Comparison of ENCODE assay signal across 27 mouse cellular contexts in genomic region chr1:86580426-86580825, GRCm38 (mm10).
"Had no signal": no experiment of that assay in that cellular context is flagged by ENCODE, and none has a peak within 500 bp of the region (broad histone marks: within the 10 kb centered on the region; RNA-seq: fewer than 3 reads in every experiment).

No protein-coding gene starts in this region.

- ATAC-seq: hindbrain, postnatal 0 days; inflammation-experienced regulatory T-cells, adult 6 months; intestine, embryonic 15.5 days; intestine, postnatal 0 days; liver, embryonic 12.5 days; liver, postnatal 0 days had no signal

- H3K27me3 ChIP-seq: heart, embryonic 12.5 days; hindbrain, embryonic 13.5 days; hindbrain, embryonic 15.5 days; intestine, embryonic 15.5 days; limb, embryonic 12.5 days; liver, embryonic 12.5 days had no signal

- H3K4me2 ChIP-seq: hindbrain, embryonic 13.5 days; intestine, embryonic 15.5 days had no signal

- H3K4me3 ChIP-seq: gastrocnemius, adult 2 months; heart, embryonic 10.5 days; heart, embryonic 12.5 days; hindbrain, embryonic 13.5 days; hindbrain, embryonic 15.5 days; intestine, embryonic 15.5 days; layer of hippocampus, adult 2 months; limb, embryonic 10.5 days; limb, embryonic 12.5 days had no signal

- H3K36me3 ChIP-seq: heart, embryonic 10.5 days; hindbrain, embryonic 13.5 days; hindbrain, embryonic 15.5 days; intestine, embryonic 15.5 days had no signal

- H3K9ac ChIP-seq: heart, embryonic 12.5 days; hindbrain, embryonic 13.5 days; hindbrain, embryonic 15.5 days; intestine, embryonic 15.5 days; limb, embryonic 12.5 days; liver, embryonic 14.5 days; liver, postnatal 0 days had no signal

- H3K9me3 ChIP-seq: heart, embryonic 10.5 days; heart, embryonic 12.5 days; hindbrain, embryonic 13.5 days; hindbrain, embryonic 15.5 days; intestine, embryonic 15.5 days; limb, embryonic 10.5 days; limb, embryonic 12.5 days; liver, embryonic 12.5 days had no signal

- DNase-seq: gastrocnemius, adult 2 months; gastrocnemius, postnatal 10 days; gastrocnemius, postnatal 25 days; heart, adult 18-20 months; heart, postnatal 10 days; heart, postnatal 36 days; kidney, adult 18-20 months; kidney, adult 8-10 months; kidney, postnatal 10 days; kidney, postnatal 25 days; kidney, postnatal 4 days; layer of hippocampus, postnatal 36 days; liver; liver, postnatal 0 days had no signal

- H3K27ac ChIP-seq: gastrocnemius, adult 2 months; heart, embryonic 10.5 days; hindbrain, embryonic 13.5 days; hindbrain, embryonic 15.5 days; hindbrain, postnatal 0 days; intestine, embryonic 15.5 days; layer of hippocampus, adult 2 months; limb, embryonic 10.5 days; limb, embryonic 12.5 days; liver, embryonic 12.5 days; liver, embryonic 14.5 days had no signal
